Mouse (Mus musculus): ENCODE results near the gene Cfap36. TPM values are rescaled to one million over a fixed set of nuclear protein-coding genes. Genes with fewer than 3 reads are reported as not detected.

Cfap36 gene
- polyA plus RNA-seq, 1 experiment from 2014 or later: 64.1 TPM

- no peak overlapping the region for H3K4me3 ChIP-seq
- H3K9me3 ChIP-seq (replicated peaks): no peaks in the 10 kb centered on the region
- DNase-seq (ENCODE audit: low spot score): no peak
- no peaks in the 10 kb centered on the region for H3K4me1 ChIP-seq
- no peak overlapping the region for H3K27ac ChIP-seq (replicated peaks)
- peaks cover 30% of the 10 kb centered on the region for H3K36me3 ChIP-seq
- no peaks in the 10 kb centered on the region for H3K27me3 ChIP-seq (ENCODE audit: low read depth, poor library complexity, severe bottlenecking)
Measured at GRCm38 (mm10) chr11:29237364-29237763, 9.8 kb downstream of the Cfap36 start.

- Histone ChIP-seq H3K27ac (replicated peaks) (no peak overlapping the region), H3K4me1 (no peaks in the 10 kb centered on the region), H3K36me3 (peaks cover 54% of the 10 kb centered on the region), H3K4me3 (no peak overlapping the region), H3K27me3 (ENCODE audit: low read depth, poor library complexity, severe bottlenecking) (no peaks in the 10 kb centered on the region), H3K9me3 (replicated peaks) (no peaks in the 10 kb centered on the region)
- WGBS: 83% methylated on average over 1 of the region's 1 CpGs
- no peak for DNase-seq (ENCODE audit: low spot score)
Measured at GRCm38 (mm10) chr11:29233569-29233968, 13.6 kb downstream of the Cfap36 start.

DNA sequence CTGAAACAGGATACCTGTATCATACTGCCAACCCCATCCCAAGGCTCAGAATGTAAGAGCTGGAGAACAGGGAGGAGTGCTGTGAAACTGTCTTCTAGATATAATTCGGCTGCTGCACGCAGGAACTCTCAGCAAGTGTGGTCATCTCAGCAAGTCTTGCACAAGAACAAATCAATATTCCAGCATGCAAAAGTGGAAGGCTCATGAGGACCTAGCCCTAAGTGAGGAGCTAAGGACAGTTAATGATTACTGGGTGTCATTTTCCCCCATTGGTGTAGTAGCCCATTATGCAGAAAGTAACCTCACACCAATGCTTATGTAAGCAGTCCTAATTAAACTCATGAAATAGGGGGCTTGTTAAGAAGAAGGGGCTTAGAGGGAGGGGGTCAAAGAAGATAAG is 18.3 kb downstream of the Cfap36 start:
- no peak for DNase-seq (ENCODE audit: low spot score)
- H3K9me3 ChIP-seq (replicated peaks): no peaks in the 10 kb centered on the region
- no peaks in the 10 kb centered on the region for H3K4me1 ChIP-seq
- no peak overlapping the region for H3K27ac ChIP-seq (replicated peaks)
- 97% methylated on average over 2 of the region's 2 CpGs for WGBS
- H3K4me3 ChIP-seq: no peak overlapping the region
- H3K27me3 ChIP-seq (ENCODE audit: low read depth, poor library complexity, severe bottlenecking): no peaks in the 10 kb centered on the region
- peaks cover 93% of the 10 kb centered on the region for H3K36me3 ChIP-seq

GRCm38 (mm10) chr11:29224754-29225153 is 22.5 kb downstream of the Cfap36 start:
- Histone ChIP-seq H3K9me3 (replicated peaks) (no peaks in the 10 kb centered on the region), H3K4me3 (no peak overlapping the region), H3K4me1 (no peaks in the 10 kb centered on the region), H3K36me3 (peaks cover 97% of the 10 kb centered on the region), H3K27ac (replicated peaks) (no peak overlapping the region), H3K27me3 (ENCODE audit: low read depth, poor library complexity, severe bottlenecking) (no peaks in the 10 kb centered on the region)
- 95% methylated on average over 2 of the region's 2 CpGs for WGBS
- DNase-seq (ENCODE audit: low spot score): no peak

DNA sequence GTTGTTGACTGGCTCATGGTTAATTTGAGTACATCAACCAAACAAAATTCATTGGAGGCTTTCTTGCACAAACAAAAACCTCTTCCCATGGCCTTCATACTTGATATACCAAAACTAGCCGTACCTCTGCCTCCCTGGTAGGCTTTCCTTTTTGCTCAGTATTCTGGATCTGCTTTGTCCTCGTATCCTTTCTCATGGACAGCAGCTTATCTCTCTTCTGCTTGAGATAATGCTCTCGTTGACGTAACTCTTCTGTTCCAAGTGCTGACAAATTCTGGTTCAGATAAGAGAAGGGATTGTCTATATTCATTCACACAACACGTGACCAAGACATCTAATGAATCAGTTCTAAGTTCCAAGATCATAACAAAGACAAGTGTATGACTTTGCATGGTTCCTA is 24.9 kb downstream of the Cfap36 start:
- no peaks in the 10 kb centered on the region for H3K4me1 ChIP-seq
- H3K9me3 ChIP-seq (replicated peaks): no peaks in the 10 kb centered on the region
- H3K27me3 ChIP-seq (ENCODE audit: low read depth, poor library complexity, severe bottlenecking): no peaks in the 10 kb centered on the region
- peaks cover 94% of the 10 kb centered on the region for H3K36me3 ChIP-seq
- H3K27ac ChIP-seq (replicated peaks): no peak overlapping the region
- DNase-seq (ENCODE audit: low spot score): no peak
- WGBS: 90% methylated on average over 5 of the region's 5 CpGs
- H3K4me3 ChIP-seq: no peak overlapping the region

DNA sequence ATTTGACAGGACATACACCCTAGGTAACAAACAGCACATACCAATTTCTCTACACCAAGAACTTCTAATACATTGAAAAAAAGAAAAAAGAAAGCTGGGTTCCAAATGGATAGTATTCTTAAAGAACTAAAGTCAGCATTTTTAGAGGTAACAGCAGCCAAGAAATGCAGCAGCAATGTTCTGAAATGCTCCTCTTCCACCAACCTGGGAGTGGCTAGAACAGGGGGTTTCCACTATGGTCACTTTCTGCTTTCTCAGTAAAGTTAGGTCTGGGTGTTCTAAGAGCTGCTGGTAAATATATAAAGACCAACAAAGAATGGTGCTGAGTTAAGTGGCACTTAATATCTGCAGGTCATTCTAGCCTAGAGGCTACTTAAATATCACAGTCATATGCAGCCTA is 28.2 kb downstream of the Cfap36 start:
- Histone ChIP-seq H3K27me3 (ENCODE audit: low read depth, poor library complexity, severe bottlenecking) (no peaks in the 10 kb centered on the region), H3K4me3 (no peak overlapping the region), H3K9me3 (replicated peaks) (no peaks in the 10 kb centered on the region), H3K27ac (replicated peaks) (no peak overlapping the region), H3K4me1 (no peaks in the 10 kb centered on the region), H3K36me3 (peaks cover 95% of the 10 kb centered on the region)
- DNase-seq (ENCODE audit: low spot score): no peak

GRCm38 (mm10) chr11:29216196-29216595 is 31.0 kb downstream of the Cfap36 start:
- WGBS: 93% methylated on average over 2 of the region's 2 CpGs
- Histone ChIP-seq H3K27ac (replicated peaks) (no peak overlapping the region), H3K4me3 (no peak overlapping the region), H3K4me1 (no peaks in the 10 kb centered on the region), H3K36me3 (peaks cover 95% of the 10 kb centered on the region), H3K9me3 (replicated peaks) (no peaks in the 10 kb centered on the region), H3K27me3 (ENCODE audit: low read depth, poor library complexity, severe bottlenecking) (no peaks in the 10 kb centered on the region)
- DNase-seq (ENCODE audit: low spot score): no peak

DNA sequence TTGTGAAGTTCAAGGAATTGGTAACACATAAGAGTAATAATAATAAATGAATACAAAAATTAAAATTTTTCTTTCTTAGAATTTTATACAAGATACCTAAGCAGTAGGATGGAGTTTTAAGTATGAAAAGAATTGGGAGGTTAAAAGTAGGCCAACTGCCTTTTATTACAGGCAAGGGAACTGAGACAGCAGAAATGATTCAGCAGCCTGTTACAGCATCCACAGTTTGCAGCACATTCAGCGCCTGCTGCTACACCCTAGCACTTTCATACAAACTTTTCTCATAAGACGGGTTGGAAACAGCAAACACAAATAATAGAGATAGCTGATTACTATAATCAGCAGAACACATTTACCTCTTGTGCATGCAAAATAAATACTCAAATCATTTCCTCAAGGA is 37.4 kb downstream of the Cfap36 start:
- no peak for DNase-seq (ENCODE audit: low spot score)
- no peaks in the 10 kb centered on the region for H3K27me3 ChIP-seq (ENCODE audit: low read depth, poor library complexity, severe bottlenecking)
- no peaks in the 10 kb centered on the region for H3K9me3 ChIP-seq (replicated peaks)
- no peak overlapping the region for H3K27ac ChIP-seq (replicated peaks)
- no peaks in the 10 kb centered on the region for H3K4me1 ChIP-seq
- H3K36me3 ChIP-seq: peaks cover 83% of the 10 kb centered on the region
- H3K4me3 ChIP-seq: no peak overlapping the region
- 91% methylated on average over 2 of the region's 2 CpGs for WGBS

DNA sequence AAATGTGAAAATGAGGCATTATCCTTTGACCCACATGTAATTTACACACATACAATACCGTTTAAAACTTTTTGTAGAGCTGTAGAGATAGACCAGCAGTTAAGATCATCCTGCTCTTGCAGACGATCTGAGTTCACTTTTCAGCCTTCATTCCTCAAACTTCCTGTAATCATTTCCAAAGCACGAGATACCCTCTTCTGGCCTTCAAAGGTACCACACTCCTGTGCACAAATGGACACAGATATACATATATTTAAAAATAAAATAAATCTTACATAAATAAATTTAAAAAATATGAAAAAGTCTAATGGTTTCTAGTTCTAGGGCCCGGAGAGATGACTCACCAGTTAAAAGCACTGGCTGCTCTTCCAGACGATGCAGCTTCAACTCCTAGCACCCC is 43.6 kb downstream of the Cfap36 start:
- no peak overlapping the region for H3K4me3 ChIP-seq
- DNase-seq (ENCODE audit: low spot score): no peak
- peaks cover 81% of the 10 kb centered on the region for H3K36me3 ChIP-seq

GRCm38 (mm10) chr11:29188981-29189380 is 58.2 kb downstream of the Cfap36 start:
- H3K4me1 ChIP-seq: no peaks in the 10 kb centered on the region
- H3K27me3 ChIP-seq (ENCODE audit: low read depth, poor library complexity, severe bottlenecking): no peaks in the 10 kb centered on the region
- H3K4me3 ChIP-seq: no peak overlapping the region
- H3K36me3 ChIP-seq: peaks cover 88% of the 10 kb centered on the region
- no peak overlapping the region for H3K27ac ChIP-seq (replicated peaks)
- no peak for DNase-seq (ENCODE audit: low spot score)
- no peaks in the 10 kb centered on the region for H3K9me3 ChIP-seq (replicated peaks)
- WGBS: 90% methylated on average over 2 of the region's 2 CpGs

More for the DNA sequence above, 43.6 kb downstream of the Cfap36 start:
- Histone ChIP-seq H3K4me1 (no peaks in the 10 kb centered on the region), H3K27ac (replicated peaks) (no peak overlapping the region), H3K9me3 (replicated peaks) (no peaks in the 10 kb centered on the region), H3K27me3 (ENCODE audit: low read depth, poor library complexity, severe bottlenecking) (no peaks in the 10 kb centered on the region)
- WGBS: 87% methylated on average over 5 of the region's 5 CpGs

DNA sequence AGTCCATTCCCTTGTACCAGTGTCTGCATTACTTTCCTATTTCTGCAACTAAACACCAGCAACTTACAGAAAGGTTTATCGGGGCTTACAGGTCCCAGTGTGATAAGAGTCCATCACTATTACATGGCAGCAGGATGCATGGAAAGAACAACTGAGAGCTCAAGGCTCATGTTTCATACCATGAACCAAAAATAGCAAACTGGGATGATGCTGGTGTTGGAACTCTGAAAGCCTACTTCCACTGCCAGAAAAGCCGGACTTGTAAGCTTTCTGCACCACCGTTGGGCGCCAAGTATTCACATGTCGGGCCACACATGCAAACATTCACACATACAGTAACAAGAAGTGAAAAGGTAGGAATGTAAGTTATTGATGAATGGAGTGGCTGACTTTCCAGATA is 65.5 kb downstream of the Cfap36 start:
- Histone ChIP-seq H3K27me3 (ENCODE audit: low read depth, poor library complexity, severe bottlenecking) (no peaks in the 10 kb centered on the region), H3K9me3 (replicated peaks) (no peaks in the 10 kb centered on the region), H3K36me3 (peaks cover 60% of the 10 kb centered on the region), H3K27ac (replicated peaks) (no peak overlapping the region), H3K4me3 (no peak overlapping the region), H3K4me1 (no peaks in the 10 kb centered on the region)
- DNase-seq (ENCODE audit: low spot score): no peak
- WGBS: 98% methylated on average over 5 of the region's 5 CpGs

GRCm38 (mm10) chr11:29180657-29181056 is 66.6 kb downstream of the Cfap36 start:
- 89% methylated on average over 3 of the region's 3 CpGs for whole genome bisulfite sequencing
- Histone ChIP-seq H3K4me1 (no peaks in the 10 kb centered on the region), H3K4me3 (no peak overlapping the region), H3K9me3 (replicated peaks) (no peaks in the 10 kb centered on the region), H3K27me3 (ENCODE audit: low read depth, poor library complexity, severe bottlenecking) (no peaks in the 10 kb centered on the region), H3K27ac (replicated peaks) (no peak overlapping the region), H3K36me3 (peaks cover 49% of the 10 kb centered on the region)
- DNase-seq (ENCODE audit: low spot score): no peak

GRCm38 (mm10) chr11:29179319-29179718 is 67.9 kb downstream of the Cfap36 start:
- Histone ChIP-seq H3K9me3 (replicated peaks) (no peaks in the 10 kb centered on the region), H3K27ac (replicated peaks) (no peak overlapping the region), H3K4me1 (peaks cover 7% of the 10 kb centered on the region), H3K36me3 (peaks cover 36% of the 10 kb centered on the region), H3K4me3 (no peak overlapping the region), H3K27me3 (ENCODE audit: low read depth, poor library complexity, severe bottlenecking) (no peaks in the 10 kb centered on the region)
- WGBS: 95% methylated on average over 1 of the region's 1 CpGs
- DNase-seq (ENCODE audit: low spot score): no peak

GRCm38 (mm10) chr11:29173706-29174436 is 73.3 kb downstream of the Cfap36 start:
- Histone ChIP-seq H3K27me3 (ENCODE audit: low read depth, poor library complexity, severe bottlenecking) (no peaks in the 10 kb centered on the region), H3K27ac (replicated peaks) (peak overlapping the region; percentile 99), H3K4me3 (peak overlapping the region; percentile 93), H3K36me3 (0 out of 2 replicates have a peak, but pooled peaks cover 2% of the 10 kb centered on the region), H3K4me1 (peaks cover 35% of the 10 kb centered on the region), H3K9me3 (replicated peaks) (no peaks in the 10 kb centered on the region)
- WGBS: 12% methylated on average over 13 of the region's 13 CpGs
- no peak for DNase-seq (ENCODE audit: low spot score)

All from midbrain, embryonic 10.5 days (tissue).